Mouse (Mus musculus) forebrain, embryonic 10.5 days (tissue): ENCODE measurements around the gene Vps26b. TPM values are rescaled to one million over a fixed set of nuclear protein-coding genes. Genes with fewer than 3 reads are reported as not detected.

ENCODE experiments used
- DNase-seq: peaks from one replicate; pipeline ENCODE4 v3.0.0-alpha.2; 2017; ENCODE audit warnings: low spot score; ENCODE audit errors: extremely low spot score
- H3K27ac ChIP-seq: fragments of 300-500 bp; sonication (generic); 2 replicates; pipeline ENCODE4 v1.5.1; 2016; ENCODE audit warnings: mild to moderate bottlenecking
- H3K27me3 ChIP-seq: fragments of 300-500 bp; sonication (generic); 2 replicates; pipeline ENCODE4 v1.6.1; 2016; ENCODE audit warnings: mild to moderate bottlenecking; ENCODE audit not compliant: poor library complexity, severe bottlenecking
- H3K36me3 ChIP-seq: fragments of 300-500 bp; sonication (generic); replicated peaks from 2 replicates; pipeline ENCODE4 v1.6.1; 2016; ENCODE audit warnings: mild to moderate bottlenecking, moderate library complexity
- H3K4me1 ChIP-seq: fragments of 300-500 bp; sonication (generic); 2 replicates; pipeline ENCODE4 v1.6.1; 2016
- H3K4me3 ChIP-seq: fragments of 300-500 bp; sonication (generic); 2 replicates; pipeline ENCODE4 v1.5.1; 2016; ENCODE audit warnings: mild to moderate bottlenecking, moderate library complexity
- H3K9me3 ChIP-seq: fragments of 300-500 bp; sonication (generic); 2 replicates; pipeline ENCODE4 v1.6.1; 2016; ENCODE audit warnings: mild to moderate bottlenecking, moderate library complexity
- WGBS: fragments of 180-500 bp; shearing (Covaris S2); methylation state at CpG from one replicate; pipeline ENCODE4 v1.1.7; 2016; 5-methylcytosine and 5-hydroxymethylcytosine counted together
- polyA plus RNA-seq: library from polyadenylated mRNA; unstranded; fragments of >200 nt; fragmentation: Nextera tagmentation; extraction: Ambion mirVana; gene quantifications from 2 replicates; pipeline ENCODE4 v1.2.1, GENCODE M21; 2016

Vps26b gene
- polyA plus RNA-seq, 1 experiment from 2014 or later, result 36.2 TPM

DNA sequence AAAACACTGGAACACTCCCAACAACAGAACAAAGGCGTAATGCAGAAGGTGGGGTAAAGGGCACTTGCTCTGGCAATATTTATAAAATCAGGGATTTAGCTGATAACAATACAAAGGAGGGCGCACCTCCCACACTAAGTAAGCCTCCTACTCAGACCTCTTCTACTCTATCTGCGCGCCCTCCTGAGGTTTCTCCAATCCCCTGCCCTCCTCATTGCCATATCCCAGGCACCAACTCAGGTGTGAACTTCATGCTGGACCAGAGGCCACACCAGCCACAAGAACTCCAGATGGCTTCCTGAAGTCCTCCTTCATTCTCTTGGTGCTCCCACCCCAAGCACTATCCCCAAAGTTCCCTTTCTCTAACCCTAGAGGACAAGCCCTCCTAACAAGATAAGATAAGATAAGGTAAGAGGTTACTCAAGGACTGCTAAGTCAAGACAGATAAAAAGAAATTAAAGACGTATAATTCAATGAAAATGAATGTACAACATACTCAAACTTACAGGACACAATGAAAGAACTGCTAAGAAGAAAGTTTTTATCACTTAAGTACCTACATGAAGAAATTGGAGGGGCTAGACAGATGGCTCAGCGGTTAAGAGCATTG is 44.1 kb downstream of the Vps26b start:
- 93% methylated on average over 6 of the region's 6 CpGs for WGBS
- Histone ChIP-seq H3K27me3 (no peaks in the 10 kb centered on the region), H3K4me3 (no peak overlapping the region), H3K27ac (no peak overlapping the region), H3K4me1 (no peaks in the 10 kb centered on the region), H3K9me3 (no peaks in the 10 kb centered on the region), H3K36me3 (peaks cover 79% of the 10 kb centered on the region)
- no peak for DNase-seq

DNA sequence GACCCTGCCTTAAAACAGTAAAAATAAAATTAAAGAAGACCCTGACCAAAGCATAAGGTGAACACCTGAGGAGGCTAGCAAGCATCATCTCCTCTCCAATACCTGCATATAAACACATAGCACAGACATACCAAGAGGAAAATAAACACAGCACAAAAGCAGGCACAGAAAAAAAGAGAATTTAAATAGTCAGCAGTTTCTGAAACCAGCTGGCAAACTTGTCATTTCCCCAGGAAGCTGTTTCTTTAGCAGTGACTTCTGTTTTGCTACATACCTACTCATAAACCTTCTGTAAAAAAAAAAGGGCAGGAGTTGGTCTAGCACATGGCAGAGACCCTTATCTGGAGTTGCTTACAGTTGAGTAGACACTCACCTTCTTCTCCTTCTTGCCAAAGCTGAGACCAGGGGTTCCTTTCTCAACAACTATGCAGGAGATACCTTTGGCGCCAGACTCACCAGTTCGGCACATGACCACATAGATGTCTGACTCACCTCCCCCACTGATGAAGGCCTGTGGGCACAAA is 44.7 kb downstream of the Vps26b start:
- H3K4me3 ChIP-seq, result no peak overlapping the region
- no peaks in the 10 kb centered on the region for H3K9me3 ChIP-seq
- DNase-seq, result no peak
- 98% methylated on average over 2 of the region's 2 CpGs for WGBS
- peaks cover 78% of the 10 kb centered on the region for H3K36me3 ChIP-seq
- no peaks in the 10 kb centered on the region for H3K27me3 ChIP-seq
- no peak overlapping the region for H3K27ac ChIP-seq
- no peaks in the 10 kb centered on the region for H3K4me1 ChIP-seq

GRCm38 (mm10) chr9:26978776-26979175 is 51.1 kb downstream of the Vps26b start:
- WGBS, result 92% methylated on average over 3 of the region's 3 CpGs
- no peaks in the 10 kb centered on the region for H3K27me3 ChIP-seq

DNA sequence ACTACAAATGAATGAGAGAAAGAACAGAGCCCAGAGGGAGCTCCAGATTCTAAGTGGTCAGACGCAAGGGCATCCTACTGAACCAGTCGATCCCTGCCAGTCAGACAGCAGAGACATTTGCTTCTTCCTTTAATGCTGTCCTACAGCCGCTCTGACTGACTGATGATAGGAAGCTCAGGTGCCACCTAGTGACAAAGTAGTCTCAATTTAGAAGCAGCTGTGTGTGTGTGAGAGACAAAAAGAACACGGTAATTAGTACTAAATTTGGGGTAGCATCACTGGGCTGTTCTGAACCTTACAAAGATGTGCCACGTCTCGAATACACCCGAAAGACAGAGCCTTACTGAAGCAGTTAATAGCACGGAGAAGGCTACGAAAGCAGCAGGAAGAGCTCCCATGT is 52.1 kb downstream of the Vps26b start:
- Histone ChIP-seq H3K4me1 (no peaks in the 10 kb centered on the region), H3K9me3 (no peaks in the 10 kb centered on the region), H3K27me3 (no peaks in the 10 kb centered on the region), H3K36me3 (peaks cover 76% of the 10 kb centered on the region), H3K4me3 (no peak overlapping the region), H3K27ac (no peak overlapping the region)
- 92% methylated on average over 9 of the region's 9 CpGs for WGBS
- no peak for DNase-seq

More at GRCm38 (mm10) chr9:26978776-26979175, 51.1 kb downstream of the Vps26b start:
- Histone ChIP-seq H3K4me3 (no peak overlapping the region), H3K27ac (no peak overlapping the region), H3K9me3 (no peaks in the 10 kb centered on the region), H3K36me3 (peaks cover 74% of the 10 kb centered on the region), H3K4me1 (no peaks in the 10 kb centered on the region)
- no peak for DNase-seq

Other genes with a start within 250 kb of the Vps26b start
- 5.7 and 7.3 TPM in 2 replicates for gene Glb1l2, start 223.6 kb downstream of the Vps26b start, polyA plus RNA-seq
- gene Glb1l3, start 169.2 kb downstream of the Vps26b start, polyA plus RNA-seq, result not detected in 2 replicates
- not detected in 2 replicates for gene Gm1110, start 107.0 kb downstream of the Vps26b start, polyA plus RNA-seq
- gene Acad8, start 30.5 kb downstream of the Vps26b start, polyA plus RNA-seq, result 44.2 and 46.8 TPM in 2 replicates
- 173 and 183 TPM in 2 replicates for gene Thyn1, start 30.4 kb downstream of the Vps26b start, polyA plus RNA-seq
- gene Ncapd3, start 110 bp upstream of the Vps26b start, polyA plus RNA-seq, result 38.7 and 40.7 TPM in 2 replicates
- gene Jam3, start 125.4 kb upstream of the Vps26b start, polyA plus RNA-seq, result 146 and 150 TPM in 2 replicates